ENCODE assay signal across 9 mouse cellular contexts in genomic region chr4:150872681-150873080, GRCm38 (mm10). TPM values are rescaled to one million over a fixed set of nuclear protein-coding genes. Genes with fewer than 3 reads are reported as not detected.
DNase-seq lines count a peak whose midpoint lies in the region; ATAC-seq and TF ChIP-seq lines count a peak whose summit lies in the region.
"Had no signal": no experiment of that assay in that cellular context is flagged by ENCODE, and none has a peak within 500 bp of the region (broad histone marks: within the 10 kb centered on the region; RNA-seq: fewer than 3 reads in every experiment).

No protein-coding gene starts in this region.

- no peak overlapping the region for H3K9ac ChIP-seq in kidney, embryonic 14.5 days (ENCODE audit: low read depth, low read length)
- H3K9ac ChIP-seq in limb, embryonic 13.5 days = peak overlapping the region; percentile 35; the same call in 1 of the 2 replicates

- H3K36me3 ChIP-seq in kidney, embryonic 14.5 days (ENCODE audit: control insufficient read depth, insufficient read depth, low read length) = 0 out of 2 replicates have a peak, but pooled peaks cover 8% of the 10 kb centered on the region
- H3K36me3 ChIP-seq in E14TG2a.4 (ENCODE audit: insufficient read depth, low read length) = peaks cover 21% of the 10 kb centered on the region
- H3K36me3 ChIP-seq in embryonic facial prominence, embryonic 10.5 days (replicated peaks) = peaks cover 16% of the 10 kb centered on the region
- H3K36me3 ChIP-seq in limb, embryonic 13.5 days = peaks cover 8% of the 10 kb centered on the region

- H3K4me2 ChIP-seq in kidney, embryonic 14.5 days (replicated peaks; ENCODE audit: low read depth, low read length) = no peak overlapping the region
- no peak overlapping the region for H3K4me2 ChIP-seq in limb, embryonic 13.5 days (replicated peaks)

- peak overlapping the region; percentile 4; the same call in 1 of the 2 replicates for H3K27ac ChIP-seq in kidney, embryonic 14.5 days (ENCODE audit: low read depth, low read length)
- peak overlapping the region; percentile 71 for H3K27ac ChIP-seq in embryonic facial prominence, embryonic 10.5 days (replicated peaks)
- peak overlapping the region; percentile 74 for H3K27ac ChIP-seq in limb, embryonic 13.5 days

- H3K9me3 ChIP-seq in kidney, embryonic 14.5 days (ENCODE audit: control insufficient read depth, low read length) = no peaks in the 10 kb centered on the region
- no peaks in the 10 kb centered on the region for H3K9me3 ChIP-seq in E14TG2a.4 (ENCODE audit: low read length)
- no peaks in the 10 kb centered on the region for H3K9me3 ChIP-seq in embryonic facial prominence, embryonic 10.5 days
- H3K9me3 ChIP-seq in limb, embryonic 13.5 days = no peaks in the 10 kb centered on the region

- ATAC-seq in kidney, embryonic 14.5 days (ENCODE audit: low FRiP score, low TSS enrichment) = no peak
- no peak for ATAC-seq in limb, embryonic 13.5 days (ENCODE audit: low FRiP score, low read depth)
- ATAC-seq: activated CD4-positive, CD25-positive, alpha-beta regulatory T cell, adult 4 months had no signal

- DNase-seq in kidney, adult 9 months = no peak
- no peak for DNase-seq in embryonic facial prominence, embryonic 10.5 days (ENCODE audit: low spot score)
- no peak for DNase-seq in layer of hippocampus, adult 8-10 months (ENCODE audit: low spot score in 2 of 2)
- DNase-seq in cerebellum, postnatal 14 days = no peak
- DNase-seq: heart, postnatal 4 days had no signal

- no peak overlapping the region for H3K4me3 ChIP-seq in kidney, embryonic 14.5 days (ENCODE audit: low read length)
- peak overlapping the region; percentile 60 for H3K4me3 ChIP-seq in E14TG2a.4 (replicated peaks; ENCODE audit: low read length)
- no peak overlapping the region; the same call in 1 of the 2 replicates for H3K4me3 ChIP-seq in embryonic facial prominence, embryonic 10.5 days
- H3K4me3 ChIP-seq in limb, embryonic 13.5 days = no peak overlapping the region

- H3K4me1 ChIP-seq in kidney, embryonic 14.5 days (ENCODE audit: control insufficient read depth, insufficient read depth, low read length) = peaks cover 21% of the 10 kb centered on the region; the same call in 1 of the 2 replicates
- peaks cover 73% of the 10 kb centered on the region for H3K4me1 ChIP-seq in E14TG2a.4 (replicated peaks; ENCODE audit: low read depth, low read length)
- peaks cover 47% of the 10 kb centered on the region for H3K4me1 ChIP-seq in embryonic facial prominence, embryonic 10.5 days
- peaks cover 35% of the 10 kb centered on the region for H3K4me1 ChIP-seq in limb, embryonic 13.5 days

- H3K27me3 ChIP-seq in kidney, embryonic 14.5 days (ENCODE audit: control insufficient read depth, insufficient read depth, low read length) = no peaks in the 10 kb centered on the region
- no peaks in the 10 kb centered on the region for H3K27me3 ChIP-seq in E14TG2a.4 (ENCODE audit: insufficient read depth, low read length)
- no peaks in the 10 kb centered on the region for H3K27me3 ChIP-seq in embryonic facial prominence, embryonic 10.5 days (replicated peaks; ENCODE audit: low read depth, poor library complexity, severe bottlenecking)
- no peaks in the 10 kb centered on the region for H3K27me3 ChIP-seq in limb, embryonic 13.5 days

- no peak for TF ChIP-seq CTCF in E14TG2a.4 (conservative IDR thresholded peaks at IDR 0.05; ENCODE audit: low read length)

- WGBS in kidney, embryonic 14.5 days = 69% methylated on average over 8 of the region's 8 CpGs
- WGBS in embryonic facial prominence, embryonic 10.5 days = 68% methylated on average over 8 of the region's 8 CpGs
- 70% methylated on average over 8 of the region's 8 CpGs for WGBS in limb, embryonic 13.5 days

RNA-seq across cellular contexts. Expression of gene Errfi1, which starts 19.0 kb away (rescaled TPM):
- 22.0 and 34.3 TPM in 2 replicates for polyA plus RNA-seq in kidney, embryonic 14.5 days (2014; fragmentation: Nextera tagmentation; extraction: Ambion mirVana)
- polyA plus RNA-seq in embryonic facial prominence, embryonic 10.5 days (2016; fragmentation: Nextera tagmentation; extraction: Ambion mirVana) = 27.0 and 28.1 TPM in 2 replicates
- polyA plus RNA-seq in limb, embryonic 13.5 days (2015; fragmentation: Nextera tagmentation; extraction: Ambion mirVana) = 22.5 and 24.3 TPM in 2 replicates
- 10 to 100 TPM; 37.7 to 48.8 (median 40.4) TPM for total RNA-seq in layer of hippocampus, adult 8-10 months (2022)

RNA-seq across cellular contexts. Expression of gene Park7, which starts 41.6 kb away (rescaled TPM):
- polyA plus RNA-seq in kidney, embryonic 14.5 days (2014; fragmentation: Nextera tagmentation; extraction: Ambion mirVana) = 398 and 419 TPM in 2 replicates
- polyA plus RNA-seq in embryonic facial prominence, embryonic 10.5 days (2016; fragmentation: Nextera tagmentation; extraction: Ambion mirVana) = 496 and 508 TPM in 2 replicates
- polyA plus RNA-seq in limb, embryonic 13.5 days (2015; fragmentation: Nextera tagmentation; extraction: Ambion mirVana) = 411 and 442 TPM in 2 replicates
- total RNA-seq in layer of hippocampus, adult 8-10 months (2022) = 100 to 1,000 TPM; 194 to 246 (median 216) TPM

RNA-seq across cellular contexts. Expression of gene Tnfrsf9, which starts 41.7 kb away (rescaled TPM):
- 0.13 and 0.39 TPM in 2 replicates for polyA plus RNA-seq in kidney, embryonic 14.5 days (2014; fragmentation: Nextera tagmentation; extraction: Ambion mirVana)
- 0.38 and 0.69 TPM in 2 replicates for polyA plus RNA-seq in embryonic facial prominence, embryonic 10.5 days (2016; fragmentation: Nextera tagmentation; extraction: Ambion mirVana)
- 0.40 and 0.51 TPM in 2 replicates for polyA plus RNA-seq in limb, embryonic 13.5 days (2015; fragmentation: Nextera tagmentation; extraction: Ambion mirVana)
- 1 to 10 TPM in 1 of 4 experiments, under 1 TPM in 3; 0.52 to 1.0 (median 0.85) TPM for total RNA-seq in layer of hippocampus, adult 8-10 months (2022)

Comparison
In these comparisons a context has a peak if more than half of its experiments do, and no peak if none do; other contexts are left out.
1. H3K27ac ChIP-seq: peak in every context shown above with its lines; median percentile 74 in limb, embryonic 13.5 days; 71 in embryonic facial prominence, embryonic 10.5 days; 4 in kidney, embryonic 14.5 days.